Mouse (Mus musculus): ENCODE results near the gene Stk32c.
A peak's percentile ranks its signal among the peaks of the same experiment; 100 is the strongest.

The Stk32c gene

GRCm38 (mm10) chr7:139212754-139213745, at the start of gene Stk32c, which contains the start of gene Lrrc27:
Gene Stk32c (minus strand): TSS chr7:139213307.
Gene Lrrc27 (plus strand): TSS chr7:139212988.
- peak; percentile 99 for DNase-seq

- DNase-seq = no peak
Measured at GRCm38 (mm10) chr7:139257752-139258542, 44.8 kb upstream of the Stk32c start.

GRCm38 (mm10) chr7:139254626-139255025, 41.5 kb upstream of the Stk32c start:
- DNase-seq = no peak

DNA sequence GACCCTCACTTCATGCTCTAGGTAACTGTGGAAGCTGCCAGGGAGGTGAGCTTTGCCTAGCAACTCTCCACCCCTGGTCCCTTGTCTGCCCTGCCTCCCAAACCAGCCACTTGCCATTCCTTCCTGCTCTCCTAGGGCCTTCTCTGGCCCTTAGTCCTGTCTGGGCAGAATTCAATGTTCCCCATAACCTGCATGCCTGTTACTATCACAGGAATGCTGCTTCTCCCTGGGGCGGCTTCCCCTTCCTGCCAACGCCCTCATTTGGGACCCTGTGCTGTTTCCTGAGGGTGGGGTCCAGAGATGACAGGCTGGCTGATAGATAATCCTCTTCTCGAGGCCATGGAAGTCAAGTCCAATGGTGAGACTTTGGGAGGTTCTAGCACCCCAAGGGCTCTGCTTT, 40.4 kb upstream of the Stk32c start:
- no peak for DNase-seq

DNA sequence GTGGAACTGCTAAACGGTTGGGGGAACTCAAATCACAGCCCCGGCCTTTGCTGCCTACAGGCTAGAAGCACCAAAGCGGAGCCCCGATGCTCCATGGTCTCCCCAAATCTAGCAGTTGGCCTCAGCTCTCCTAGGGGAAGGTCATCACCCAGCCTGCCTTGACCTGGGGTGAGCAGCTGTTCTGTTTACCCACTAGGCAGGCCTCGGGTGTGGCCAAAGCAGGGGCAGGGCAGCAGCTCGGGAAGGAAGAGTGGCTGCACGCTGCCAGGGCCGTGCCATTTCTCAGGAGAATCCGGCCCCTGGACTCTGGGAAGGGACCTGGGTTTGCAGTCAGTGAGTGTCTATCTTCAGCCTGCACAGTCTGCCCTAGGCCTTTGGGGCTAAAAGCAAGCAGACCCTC, 39.9 kb upstream of the Stk32c start:
- DNase-seq = no peak

GRCm38 (mm10) chr7:139252566-139252965, 39.5 kb upstream of the Stk32c start:
- DNase-seq = no peak

DNA sequence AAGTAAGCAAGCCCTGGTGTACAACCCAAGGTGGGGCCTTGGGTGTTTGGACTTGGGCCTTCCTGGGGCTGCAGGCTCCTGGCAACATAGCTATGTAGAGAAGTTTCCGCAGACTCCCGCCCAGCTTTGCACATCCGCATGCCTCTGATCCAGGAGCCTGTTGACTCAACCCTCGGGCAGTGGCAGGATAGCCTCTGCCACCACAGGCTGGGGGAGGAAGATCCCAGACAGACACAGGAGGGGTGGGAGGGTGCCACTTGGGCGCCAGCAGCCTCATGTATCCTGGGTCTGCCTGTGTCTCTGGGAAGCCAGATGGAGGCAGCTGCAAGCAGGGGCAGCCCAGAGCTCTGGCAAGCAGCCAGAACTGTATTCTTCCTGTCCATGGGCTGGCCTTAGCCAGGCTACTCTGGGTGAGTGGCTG, 38.8 kb upstream of the Stk32c start:
- DNase-seq = peak; percentile 21

GRCm38 (mm10) chr7:139249406-139250210, 36.5 kb upstream of the Stk32c start:
- no peak for DNase-seq

DNA sequence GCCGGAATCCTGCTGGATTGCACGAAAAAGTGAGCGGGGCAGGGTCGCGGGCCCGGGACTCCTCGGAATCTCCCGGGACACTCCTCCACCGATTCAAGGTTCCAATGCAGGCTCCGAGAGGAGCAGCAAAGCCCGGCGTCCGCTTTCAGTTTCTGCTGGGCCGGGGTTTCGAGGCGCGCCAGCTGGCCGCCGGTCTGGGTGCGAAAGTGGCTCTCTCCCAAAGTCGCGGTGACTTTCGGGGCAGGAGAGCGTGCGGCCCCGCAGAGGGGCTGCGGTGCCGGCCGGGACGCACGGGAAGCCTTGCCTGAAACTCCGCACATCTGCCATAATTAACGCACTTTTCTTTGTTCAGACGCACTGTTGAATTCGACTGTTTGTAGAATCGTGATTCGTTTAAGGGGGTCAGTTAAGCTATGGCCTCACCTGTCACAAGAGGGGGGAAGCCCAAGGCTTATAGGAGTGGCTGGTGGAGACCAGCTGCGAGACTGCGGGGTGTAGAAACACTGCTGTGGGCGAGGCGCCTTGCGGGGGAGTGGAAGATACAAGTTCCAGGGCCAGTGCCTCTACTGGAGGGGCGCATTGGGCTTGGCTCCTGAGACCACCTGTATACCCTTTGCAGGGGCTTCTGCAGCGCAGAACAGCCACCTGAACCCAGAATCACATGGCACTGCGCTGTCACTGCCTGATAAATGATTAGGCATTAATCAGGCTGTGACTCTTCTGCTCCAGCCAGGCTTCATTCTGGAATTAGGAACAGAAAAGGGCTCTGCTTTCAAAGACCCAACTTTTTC, 35.7 kb upstream of the Stk32c start:
- peak; percentile 33 for DNase-seq

DNA sequence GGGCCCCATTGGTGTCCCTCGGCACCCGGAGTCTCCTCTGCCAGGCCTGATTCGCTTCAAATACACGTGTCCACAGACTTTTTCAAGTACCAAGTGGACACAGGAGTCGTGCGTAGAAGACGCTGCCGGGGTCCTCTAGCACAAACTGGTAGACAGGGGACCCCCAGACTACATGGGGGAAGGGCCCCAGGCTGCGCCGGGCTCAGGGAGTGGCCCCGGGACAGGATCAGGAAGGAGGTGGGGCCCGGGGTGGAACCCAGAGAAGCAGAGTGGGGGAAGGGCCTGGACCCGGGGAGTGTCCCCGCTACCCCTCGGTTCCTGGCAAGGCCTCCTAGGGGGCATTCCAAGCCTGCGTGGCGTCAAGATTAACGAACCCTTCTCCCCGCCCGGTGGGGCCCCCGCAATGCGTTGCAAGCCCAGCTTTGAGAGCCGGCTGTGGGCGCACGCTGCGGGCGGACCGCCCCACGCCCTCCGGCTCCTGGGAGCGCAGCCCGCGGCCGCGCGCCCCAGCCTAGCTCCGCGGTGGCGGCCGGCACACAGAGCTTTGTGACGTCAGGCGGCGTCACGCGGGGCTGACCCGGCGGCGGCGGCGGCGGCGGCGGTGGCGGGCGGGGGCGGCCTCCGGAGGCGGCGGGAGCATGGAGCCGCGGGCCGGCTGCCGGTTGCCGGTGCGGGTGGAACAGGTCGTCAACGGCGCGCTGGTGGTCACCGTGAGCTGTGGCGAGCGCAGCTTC, 34.9 kb upstream of the Stk32c start, which contains the start of gene Pwwp2b:
Gene Pwwp2b (plus strand): TSS at position 602 of the 734 bp plus-strand sequence.
- peak; percentile 89 for DNase-seq

GRCm38 (mm10) chr7:139246931-139247880, 34.1 kb upstream of the Stk32c start:
- peak; percentile 60 for DNase-seq

DNA sequence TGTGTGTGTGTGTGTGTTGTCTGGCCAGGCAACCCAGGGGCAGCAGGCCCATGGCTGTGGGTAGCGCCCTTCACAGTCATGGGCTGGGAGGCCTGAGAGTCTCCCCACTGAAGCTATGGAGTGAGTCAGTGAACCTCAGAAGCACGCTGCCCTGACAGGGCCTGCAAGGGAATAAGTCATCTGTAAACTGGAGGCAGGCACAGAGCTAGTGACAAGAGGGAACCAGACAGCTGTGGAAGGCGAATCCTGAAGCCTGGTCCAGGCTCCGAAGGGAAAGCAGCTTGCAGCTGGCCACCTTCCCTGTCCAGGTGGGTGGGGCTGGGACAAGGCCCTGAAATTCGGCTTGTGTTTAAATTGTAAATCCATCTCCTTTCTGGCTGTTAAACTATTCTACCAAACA, 33.0 kb upstream of the Stk32c start:
- DNase-seq = no peak

DNA sequence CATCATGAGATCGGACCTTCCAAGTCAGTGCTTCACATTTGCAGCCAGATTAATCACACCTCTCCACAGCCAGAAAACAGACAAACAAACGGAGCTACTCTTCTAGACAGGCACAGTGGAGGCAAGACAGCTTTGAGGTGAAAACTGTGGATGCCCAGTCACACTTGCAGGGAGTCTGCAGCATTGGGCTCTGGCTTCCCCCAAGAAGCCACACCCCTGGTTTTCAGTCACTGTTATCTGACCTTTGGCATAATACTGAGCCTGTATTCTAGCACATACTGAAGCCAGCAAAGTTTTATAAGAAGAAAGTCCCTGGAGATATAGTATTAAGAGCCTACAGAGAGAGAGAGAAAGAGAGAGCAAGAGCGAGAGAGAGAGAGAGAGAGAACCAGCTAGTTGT, 26.3 kb upstream of the Stk32c start:
- DNase-seq = no peak

GRCm38 (mm10) chr7:139235651-139236358, 22.7 kb upstream of the Stk32c start:
- DNase-seq = peak; percentile 20

DNA sequence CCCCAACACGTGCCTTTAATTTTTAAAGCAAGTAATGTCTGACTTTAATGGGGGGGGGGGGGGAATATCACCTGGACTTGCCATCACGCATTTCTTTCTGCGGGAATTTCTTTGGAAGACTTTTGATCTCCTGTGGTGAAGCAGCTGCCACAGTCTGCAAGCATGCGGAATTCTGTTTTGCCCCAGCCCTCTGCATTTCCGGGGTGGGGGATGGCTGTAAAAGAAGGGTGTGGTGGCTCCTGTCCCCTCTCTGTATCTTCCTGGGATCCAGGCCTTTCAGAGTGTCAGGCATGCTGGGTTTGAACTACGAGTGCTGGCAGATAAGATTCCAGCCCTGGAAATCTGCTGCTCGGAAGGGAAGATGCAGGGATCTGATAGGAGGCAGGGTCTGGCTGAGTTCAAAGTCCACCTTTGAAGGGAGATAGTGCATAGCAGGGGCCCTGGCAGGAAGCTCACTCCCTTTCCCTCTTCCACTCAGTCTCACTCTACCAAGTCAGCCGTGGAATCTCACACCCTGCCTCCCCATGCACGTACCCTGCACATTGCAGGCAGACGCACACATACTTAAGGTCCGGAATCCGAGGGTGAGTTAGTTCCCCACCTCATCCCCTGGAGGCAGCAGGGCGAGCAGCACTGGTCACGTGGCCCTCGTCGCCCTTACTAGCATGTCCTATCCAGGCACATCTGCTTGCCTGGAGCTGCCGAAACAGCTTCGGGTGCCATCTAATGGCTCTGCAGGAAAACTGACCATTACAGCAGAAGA, 21.5 kb upstream of the Stk32c start:
- peak; percentile 80 for DNase-seq

DNA sequence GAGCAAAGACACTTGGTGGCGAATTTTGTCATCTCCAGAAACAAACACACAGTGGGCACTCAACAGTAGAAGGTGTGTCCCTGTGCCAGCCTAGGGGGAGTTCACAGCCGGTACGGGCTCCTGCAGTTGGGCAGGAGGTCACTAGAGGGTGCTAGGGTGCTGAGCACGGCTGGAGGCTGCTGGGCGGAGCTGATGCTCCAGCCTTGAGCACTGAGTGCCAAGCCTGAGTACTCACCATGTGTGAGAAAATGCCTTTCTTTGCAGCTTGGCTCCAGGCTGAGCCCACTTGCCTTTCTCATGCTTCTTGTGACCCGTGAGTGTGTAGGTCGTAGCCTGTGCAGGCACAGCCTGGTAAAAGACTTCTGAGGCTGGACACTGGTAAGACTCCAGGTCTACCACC, 20.6 kb upstream of the Stk32c start:
- DNase-seq = peak; percentile 89

GRCm38 (mm10) chr7:139230241-139230640, 17.1 kb upstream of the Stk32c start:
- DNase-seq = no peak

GRCm38 (mm10) chr7:139229837-139230236, 16.7 kb upstream of the Stk32c start:
- DNase-seq = no peak
